Mouse (Mus musculus): ENCODE results near the gene Zscan5b. TPM values are rescaled to one million over a fixed set of nuclear protein-coding genes. Genes with fewer than 3 reads are reported as not detected.
A peak's percentile ranks its signal among the peaks of the same experiment; 100 is the strongest.
"Not testable (repeated sequence)": the region's sequence is repeated elsewhere in the genome, so short reads cannot be mapped to it uniquely, and the experiment has no call there.

Zscan5b gene
- not detected for total RNA-seq (2021)
- long read RNA-seq, experiment 1: 0 reads
- long read RNA-seq, experiment 2: 0 reads

DNA sequence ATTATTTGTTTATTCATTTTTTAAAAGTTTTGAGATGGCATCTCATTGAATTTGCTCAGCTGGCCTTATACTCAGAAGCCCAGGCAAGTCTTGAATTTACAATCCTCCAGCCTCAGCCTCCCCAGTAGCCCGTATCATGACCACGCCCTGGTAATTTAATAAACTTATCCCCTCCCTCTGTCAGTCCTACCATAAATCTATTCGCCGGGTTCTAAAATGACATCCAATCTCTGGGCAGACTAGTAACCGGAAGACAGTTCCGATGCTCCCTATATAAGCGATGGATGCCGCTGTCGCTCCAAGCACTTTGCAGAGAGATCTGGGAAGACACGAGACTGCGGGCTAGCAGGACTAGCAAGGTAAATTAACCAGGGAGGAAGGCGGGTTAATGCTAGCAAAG, at the start of gene Zscan5b:
Gene Zscan5b, plus strand, starts transcription at position 301 of the 400 bp plus-strand sequence.
- DNase-seq: no peak

DNA sequence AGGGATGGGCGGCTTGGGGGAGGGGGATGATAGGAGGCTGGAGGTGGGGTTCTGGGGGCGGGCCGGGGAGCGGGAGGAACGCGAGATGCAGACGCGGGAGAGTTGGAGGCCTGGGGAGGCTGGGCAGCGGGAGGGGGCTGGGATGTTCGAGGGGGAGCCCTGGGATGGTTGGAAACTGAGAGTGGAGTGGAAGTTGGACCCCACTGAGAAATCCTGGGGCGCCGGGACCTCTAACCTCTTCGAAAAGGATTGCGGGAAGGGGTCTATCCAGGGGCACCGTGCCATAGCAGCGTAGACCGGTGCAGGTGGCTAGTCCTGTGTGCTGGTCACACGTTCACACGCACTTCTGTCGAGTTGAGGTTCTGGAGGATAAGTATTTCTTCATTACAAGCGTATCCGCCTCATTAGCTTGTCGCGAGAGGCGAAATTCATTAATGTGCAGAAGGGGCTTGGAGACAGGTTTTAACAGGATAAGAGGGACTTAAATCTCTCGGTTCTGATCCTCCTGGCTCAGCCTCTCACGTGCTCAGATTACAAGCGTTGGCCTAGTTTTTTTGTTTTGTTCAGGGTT, 49.3 kb upstream of the Zscan5b start:
- no peak for DNase-seq
- intact Hi-C loops (cut with DNase I; ENCODE audit: low total_unique reads): no loop called here

More for the DNA sequence above, at the start of gene Zscan5b:
- intact Hi-C loops (cut with DNase I; ENCODE audit: low total_unique reads): no loop called here

- no peak for DNase-seq
- intact Hi-C loops (cut with DNase I; ENCODE audit: low total_unique reads): no loop called here
These were observed 48.2 kb upstream of the Zscan5b start for GRCm38 (mm10) chr7:6173872-6174271.

- DNase-seq; intact Hi-C loops (cut with DNase I; ENCODE audit: low total_unique reads): not testable (repeated sequence)
These were observed 47.6 kb upstream of the Zscan5b start for GRCm38 (mm10) chr7:6174365-6174987.

- no peak for DNase-seq
- intact Hi-C loops (cut with DNase I; ENCODE audit: low total_unique reads): no loop called here
These were observed 43.1 kb upstream of the Zscan5b start for GRCm38 (mm10) chr7:6179013-6179412.

GRCm38 (mm10) chr7:6182882-6183281, 39.2 kb upstream of the Zscan5b start:
- intact Hi-C loops (cut with DNase I; ENCODE audit: low total_unique reads): no loop called here
- DNase-seq: no peak

- no peak for DNase-seq
- intact Hi-C loops (cut with DNase I; ENCODE audit: low total_unique reads): no loop called here
These were observed 38.3 kb upstream of the Zscan5b start for GRCm38 (mm10) chr7:6183802-6184201.

- intact Hi-C loops (cut with DNase I; ENCODE audit: low total_unique reads): no loop called here
- peak; percentile 23 for DNase-seq
These were observed 37.6 kb upstream of the Zscan5b start for GRCm38 (mm10) chr7:6184521-6184920.

GRCm38 (mm10) chr7:6185391-6185790, 36.7 kb upstream of the Zscan5b start:
- intact Hi-C loops (cut with DNase I; ENCODE audit: low total_unique reads): no loop called here

DNA sequence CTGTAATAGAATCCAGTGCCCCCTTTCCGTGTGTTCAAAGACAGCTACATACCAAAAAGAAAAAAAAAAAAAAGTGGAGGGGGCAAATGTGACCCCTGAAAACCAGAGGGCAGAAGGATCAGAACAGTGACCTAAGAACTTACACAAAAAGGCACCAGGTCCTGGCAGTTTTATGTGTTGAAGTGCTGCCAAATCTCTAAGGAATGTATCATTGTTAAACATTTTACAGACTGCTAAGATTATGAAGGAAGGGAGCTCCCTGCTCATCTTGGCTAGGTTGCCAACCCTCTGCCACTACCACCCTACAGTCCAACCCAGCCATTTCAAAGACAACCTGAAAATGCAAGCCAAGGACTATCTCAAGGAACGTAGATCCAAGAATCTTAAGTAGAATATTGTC, 35.9 kb upstream of the Zscan5b start:
- intact Hi-C loops (cut with DNase I; ENCODE audit: low total_unique reads): no loop called here
- DNase-seq: no peak

More at GRCm38 (mm10) chr7:6185391-6185790, 36.7 kb upstream of the Zscan5b start:
- no peak for DNase-seq

DNA sequence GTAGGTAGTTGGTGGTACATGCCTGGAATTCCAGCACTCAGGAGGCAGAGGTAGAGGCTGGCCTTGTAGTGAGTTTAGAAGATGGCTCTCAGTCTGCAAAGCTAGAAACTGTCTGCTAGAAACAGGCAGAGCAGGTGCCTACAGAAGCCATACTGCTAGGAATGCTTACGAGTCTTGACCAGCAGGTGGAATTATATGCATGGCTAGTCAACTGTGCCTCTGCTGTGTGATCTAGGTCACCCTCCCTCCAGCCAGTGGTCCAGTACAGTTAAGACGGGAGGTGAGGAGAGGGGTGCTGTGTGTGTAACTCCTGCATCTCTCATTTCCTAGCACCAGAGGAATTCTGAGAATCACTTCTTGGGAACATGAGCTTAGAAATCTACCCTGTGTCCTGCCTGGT, 35.3 kb upstream of the Zscan5b start:
- intact Hi-C loops (cut with DNase I; ENCODE audit: low total_unique reads): no loop called here
- no peak for DNase-seq

GRCm38 (mm10) chr7:6189542-6189941, 32.5 kb upstream of the Zscan5b start:
- DNase-seq: no peak

DNA sequence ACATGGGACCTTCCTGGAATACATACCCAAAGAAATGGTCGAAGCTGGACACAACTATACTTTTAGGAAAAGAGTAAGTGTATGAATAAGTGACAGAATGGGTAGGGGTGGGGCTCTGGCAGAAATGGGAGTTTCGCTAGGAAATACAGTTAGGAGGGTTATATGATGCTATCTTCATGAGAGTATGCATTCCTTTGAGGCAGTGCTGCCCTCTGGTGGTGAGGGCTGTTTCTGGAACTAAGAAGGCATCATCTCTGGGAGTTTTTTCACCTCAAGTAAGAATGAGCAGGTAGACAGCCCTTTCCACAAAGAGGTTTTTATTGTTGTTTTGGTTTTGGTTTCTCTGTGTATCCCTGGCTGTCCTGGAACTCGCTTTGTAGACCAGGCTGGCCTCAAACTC, 30.7 kb upstream of the Zscan5b start:
- peak; percentile 64 for DNase-seq
- intact Hi-C loops (cut with DNase I; ENCODE audit: low total_unique reads): no loop called here

More at GRCm38 (mm10) chr7:6189542-6189941, 32.5 kb upstream of the Zscan5b start:
- intact Hi-C loops (cut with DNase I; ENCODE audit: low total_unique reads): no loop called here

GRCm38 (mm10) chr7:6194129-6194528, 27.9 kb upstream of the Zscan5b start:
- intact Hi-C loops (cut with DNase I; ENCODE audit: low total_unique reads): no loop called here

GRCm38 (mm10) chr7:6195777-6196176, 26.3 kb upstream of the Zscan5b start:
- no peak for DNase-seq
- intact Hi-C loops (cut with DNase I; ENCODE audit: low total_unique reads): no loop called here

More at GRCm38 (mm10) chr7:6194129-6194528, 27.9 kb upstream of the Zscan5b start:
- peak; percentile 61 for DNase-seq

GRCm38 (mm10) chr7:6196790-6197189, 25.3 kb upstream of the Zscan5b start, which contains the start of gene Galp:
Gene Galp, plus strand, starts transcription at chr7:6197090.
- no peak for DNase-seq
- intact Hi-C loops (cut with DNase I; ENCODE audit: low total_unique reads): no loop called here

DNA sequence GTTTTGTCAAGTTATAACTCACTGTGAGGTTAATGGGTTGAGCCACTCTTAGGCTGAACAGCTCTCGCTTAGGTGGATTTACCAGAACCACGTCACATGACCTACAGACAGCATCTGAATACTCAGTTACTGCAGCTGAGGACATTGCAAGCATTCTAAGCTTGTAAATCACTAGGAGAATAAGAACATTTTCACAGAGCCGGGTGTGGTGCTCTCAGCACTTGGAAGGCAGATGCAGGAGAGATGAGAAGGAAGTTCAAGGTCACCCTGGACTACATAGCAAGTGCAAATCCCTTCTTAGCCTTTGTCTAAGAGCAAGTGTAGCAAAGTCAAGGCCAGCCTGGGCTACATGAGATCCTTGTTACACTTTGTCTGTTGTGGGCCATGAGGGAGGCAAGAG, 17.9 kb upstream of the Zscan5b start:
- intact Hi-C loops (cut with DNase I; ENCODE audit: low total_unique reads): no loop called here
- no peak for DNase-seq

- DNase-seq: no peak
- intact Hi-C loops (cut with DNase I; ENCODE audit: low total_unique reads): no loop called here
These were observed 8.9 kb upstream of the Zscan5b start for GRCm38 (mm10) chr7:6213144-6213543.

- DNase-seq; intact Hi-C loops (cut with DNase I; ENCODE audit: low total_unique reads): not testable (repeated sequence)
These were observed 7.4 kb upstream of the Zscan5b start for GRCm38 (mm10) chr7:6214691-6215090.

- intact Hi-C loops (cut with DNase I; ENCODE audit: low total_unique reads): no loop called here
- no peak for DNase-seq
These were observed 1.9 kb upstream of the Zscan5b start for GRCm38 (mm10) chr7:6220147-6220546.

GRCm38 (mm10) chr7:6228491-6228890, 6.4 kb downstream of the Zscan5b start:
- intact Hi-C loops (cut with DNase I; ENCODE audit: low total_unique reads): not testable (repeated sequence)

More at GRCm38 (mm10) chr7:6228491-6228890, 6.4 kb downstream of the Zscan5b start:
- not testable (repeated sequence) for DNase-seq

Data from gastrocnemius, postnatal 14 days (tissue).